Mouse (Mus musculus): Measurements from ENCODE around the gene Syt3.
A peak's percentile ranks its signal among the peaks of the same experiment; 100 is the strongest.

Gene Syt3

DNA sequence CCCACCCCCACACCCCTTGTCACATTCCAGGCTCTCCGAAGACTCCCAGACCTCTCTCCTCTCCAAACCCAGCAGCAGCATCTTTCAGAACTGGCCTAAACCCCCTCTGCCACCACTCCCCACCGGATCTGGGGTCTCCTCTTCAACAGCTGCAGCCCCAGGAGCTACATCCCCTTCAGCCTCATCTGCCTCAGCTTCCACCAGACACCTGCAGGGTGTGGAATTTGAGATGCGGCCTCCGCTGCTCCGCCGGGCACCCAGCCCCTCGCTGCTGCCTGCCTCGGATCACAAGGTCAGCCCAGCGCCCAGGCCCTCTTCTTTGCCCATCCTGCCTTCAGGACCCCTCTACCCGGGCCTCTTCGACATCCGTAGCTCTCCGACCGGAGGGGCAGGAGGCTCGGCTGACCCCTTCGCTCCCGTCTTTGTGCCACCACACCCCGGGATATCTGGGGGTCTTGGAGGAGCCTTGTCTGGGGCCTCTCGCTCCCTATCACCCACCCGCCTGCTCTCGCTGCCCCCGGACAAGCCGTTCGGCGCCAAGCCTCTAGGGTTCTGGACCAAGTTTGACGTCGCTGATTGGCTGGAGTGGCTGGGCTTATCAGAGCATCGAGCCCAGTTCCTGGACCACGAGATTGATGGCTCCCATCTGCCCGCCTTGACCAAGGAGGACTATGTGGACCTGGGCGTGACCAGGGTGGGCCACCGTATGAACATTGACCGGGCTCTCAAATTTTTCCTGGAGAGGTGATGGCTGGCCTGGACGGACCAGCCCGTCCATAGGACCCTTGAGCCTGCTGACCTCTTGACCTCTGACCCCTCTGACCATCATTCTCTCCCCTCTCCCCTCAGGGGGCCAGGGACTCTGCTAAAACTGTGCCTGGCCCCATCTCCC, 27.1 kb upstream of the Syt3 start:
- DNase-seq (ENCODE audit: low read depth in 1 of 2, low spot score in 2 of 2), result no peak

DNA sequence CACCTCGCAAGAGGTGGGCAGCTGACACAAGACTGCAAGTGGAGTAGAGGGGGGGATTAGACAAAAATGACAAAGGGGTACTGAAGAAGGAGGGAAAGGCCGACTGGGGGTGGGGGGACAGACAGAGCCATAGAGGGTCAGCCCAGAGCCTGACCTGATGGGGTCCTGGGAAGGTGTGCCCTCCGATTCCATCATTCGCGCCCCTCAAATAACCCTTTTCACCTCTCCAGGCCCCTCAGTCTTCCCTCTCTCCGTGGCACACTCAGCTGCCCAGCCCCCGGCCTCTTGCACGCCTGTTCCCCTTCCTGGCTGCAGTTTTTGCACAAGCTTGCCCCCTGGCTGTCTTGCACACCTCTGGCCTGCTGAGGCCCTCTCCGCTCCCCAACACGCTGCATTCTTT, 26.4 kb upstream of the Syt3 start:
- DNase-seq (ENCODE audit: low read depth in 1 of 2, low spot score in 2 of 2), result no peak

DNA sequence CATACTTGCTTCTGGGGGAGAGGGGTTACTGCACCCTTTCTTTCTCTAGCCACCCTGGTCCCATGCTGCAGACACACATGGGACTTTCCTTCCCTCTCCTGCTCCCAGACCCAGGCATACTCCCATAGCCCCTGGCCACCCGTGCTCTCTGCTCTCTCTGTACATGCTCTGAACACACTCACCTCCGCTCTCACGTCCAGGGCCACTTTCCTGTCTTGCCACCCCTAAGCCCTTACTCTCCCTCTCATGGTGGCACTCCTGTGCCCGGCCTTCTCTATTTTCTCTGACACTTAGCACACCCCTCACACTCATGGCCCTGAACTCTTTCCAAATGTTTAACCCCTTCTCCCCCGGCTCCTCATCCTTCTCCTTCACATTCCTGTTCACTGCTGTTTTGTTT, 25.9 kb upstream of the Syt3 start:
- DNase-seq (ENCODE audit: low read depth in 1 of 2, low spot score in 2 of 2), result no peak

DNA sequence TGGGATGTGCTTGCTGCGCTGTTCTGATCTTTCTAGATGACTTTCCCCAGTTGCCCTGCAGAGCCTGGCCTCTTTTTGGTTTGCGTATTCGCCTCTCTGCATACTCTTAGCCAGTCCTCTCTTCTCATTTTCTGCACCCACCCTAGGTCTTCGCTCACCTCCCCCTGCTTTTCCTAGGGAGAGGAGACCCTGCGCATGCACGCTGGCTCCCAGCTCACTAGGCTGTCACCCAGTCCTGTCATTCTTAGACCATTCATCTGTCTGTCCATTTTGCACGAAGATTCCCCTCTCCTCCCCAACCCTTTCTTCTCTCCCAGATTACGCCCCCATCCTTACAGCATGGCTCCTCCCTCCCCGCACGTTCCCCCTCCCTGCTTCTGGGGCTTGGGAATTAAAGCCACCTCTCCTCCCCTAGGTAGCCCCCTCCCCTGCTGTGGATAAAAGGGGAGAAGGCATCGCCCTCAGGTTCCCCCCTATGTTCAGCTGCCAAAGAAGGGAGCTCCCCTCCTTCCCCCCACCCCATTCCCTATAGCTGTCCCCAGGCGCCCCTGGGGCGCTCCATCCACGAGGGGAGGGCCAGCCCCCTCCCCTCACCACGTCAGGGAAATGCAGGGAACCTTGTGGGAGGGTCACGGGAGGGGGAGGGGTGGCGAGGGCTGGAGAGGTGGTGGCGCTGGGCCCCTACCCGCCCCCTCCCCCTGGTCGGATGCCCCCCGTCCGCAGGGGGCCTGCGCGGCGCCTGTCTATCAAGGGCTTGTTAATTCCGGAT, 24.8 kb upstream of the Syt3 start:
- DNase-seq (ENCODE audit: low read depth in 1 of 2, low spot score in 2 of 2), result no peak

DNA sequence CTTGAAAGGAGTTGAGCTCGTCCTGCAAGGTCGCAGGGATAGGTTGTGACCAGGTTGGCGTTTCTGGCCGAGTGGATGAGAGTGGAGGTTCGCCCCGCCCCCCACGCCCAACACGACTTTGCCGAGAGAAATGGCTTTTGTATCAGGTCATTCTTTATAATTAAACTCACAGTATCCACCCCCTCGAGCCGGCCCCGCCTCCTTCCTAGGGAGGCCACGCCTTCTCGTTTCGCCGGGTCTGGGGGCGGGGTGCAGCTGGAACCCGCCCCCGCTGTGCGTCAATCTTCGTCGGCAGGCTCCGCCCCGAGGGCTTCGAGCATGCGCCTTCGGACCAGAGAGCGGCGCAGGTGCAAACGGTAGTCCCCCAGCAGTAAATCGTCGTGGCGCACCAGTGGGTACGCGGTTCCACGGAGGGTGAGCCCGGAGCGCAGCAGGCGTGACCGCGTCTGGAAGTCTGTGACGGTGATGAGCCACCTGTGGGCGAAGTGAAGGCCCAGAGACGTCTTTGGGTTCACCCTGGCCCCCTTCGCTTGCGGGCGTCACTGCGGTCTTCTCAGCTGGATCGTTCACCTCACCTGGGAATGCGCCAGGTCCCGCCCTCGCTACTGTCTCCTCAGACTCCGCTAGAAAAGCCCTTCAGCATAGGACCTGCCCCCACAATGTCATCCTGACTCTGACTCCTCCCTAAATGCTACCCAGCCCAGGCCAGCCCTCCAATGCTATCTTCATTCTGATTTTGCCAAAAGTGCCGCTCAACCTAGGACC, 23.8 kb upstream of the Syt3 start:
- peak; percentile 56 to 87 for DNase-seq (ENCODE audit: low read depth in 1 of 2, low spot score in 2 of 2)

- no peak for DNase-seq (ENCODE audit: low read depth in 1 of 2, low spot score in 2 of 2)
Measured at GRCm38 (mm10) chr7:44360792-44361301, 23.1 kb upstream of the Syt3 start.

DNA sequence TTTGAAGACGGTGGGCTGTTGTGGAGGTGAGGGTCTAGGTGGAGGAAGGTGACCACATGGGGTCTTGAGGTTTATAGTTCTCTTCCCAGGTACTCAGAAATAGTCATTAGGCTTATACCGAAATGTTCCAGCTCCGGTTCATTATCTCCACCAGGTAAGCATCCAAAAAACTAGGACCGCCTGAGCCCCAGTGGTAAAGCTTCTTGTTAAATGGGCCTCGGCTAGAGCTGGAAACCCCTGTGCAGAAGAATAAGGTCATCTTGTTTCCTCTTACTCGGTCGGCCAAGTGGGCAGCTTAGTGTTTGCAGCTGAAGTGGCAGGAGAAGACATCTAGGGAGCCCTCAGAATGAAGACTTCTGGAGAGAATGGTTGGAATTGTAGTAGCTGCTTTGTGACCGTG, 11.2 kb upstream of the Syt3 start:
- no peak for DNase-seq (ENCODE audit: low read depth in 1 of 2, low spot score in 2 of 2)

DNA sequence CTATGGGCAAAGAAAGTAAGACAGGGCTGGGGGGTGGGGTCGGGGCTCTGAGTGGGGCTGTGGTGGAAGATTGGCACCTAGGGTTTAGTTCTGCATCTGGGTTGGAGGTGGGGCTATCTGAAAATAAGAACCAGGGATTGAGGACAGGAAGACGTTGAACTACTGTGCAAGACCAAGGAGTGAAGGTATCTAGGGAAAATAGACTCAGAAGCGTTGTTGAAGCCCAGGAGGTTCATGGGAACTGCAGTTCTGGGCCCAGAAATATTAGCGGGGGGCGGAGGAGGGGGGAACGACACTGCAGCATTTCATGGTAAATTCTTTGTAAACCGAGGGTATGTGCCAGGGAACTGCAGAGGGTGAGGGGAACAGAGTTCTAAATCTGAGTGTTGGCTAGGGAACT, 10.4 kb upstream of the Syt3 start:
- DNase-seq (ENCODE audit: low read depth in 1 of 2, low spot score in 2 of 2), result no peak

- peak; percentile 62 to 70 for DNase-seq (ENCODE audit: low read depth in 1 of 2, low spot score in 2 of 2)
Measured at GRCm38 (mm10) chr7:44373889-44374652, 9.8 kb upstream of the Syt3 start.

- DNase-seq (ENCODE audit: low read depth in 1 of 2, low spot score in 2 of 2), result no peak
Measured at GRCm38 (mm10) chr7:44374756-44375155, 9.1 kb upstream of the Syt3 start.

GRCm38 (mm10) chr7:44375207-44375606, 8.7 kb upstream of the Syt3 start:
- no peak for DNase-seq (ENCODE audit: low read depth in 1 of 2, low spot score in 2 of 2)

GRCm38 (mm10) chr7:44375793-44376192, 8.1 kb upstream of the Syt3 start:
- no peak for DNase-seq (ENCODE audit: low read depth in 1 of 2, low spot score in 2 of 2)

DNA sequence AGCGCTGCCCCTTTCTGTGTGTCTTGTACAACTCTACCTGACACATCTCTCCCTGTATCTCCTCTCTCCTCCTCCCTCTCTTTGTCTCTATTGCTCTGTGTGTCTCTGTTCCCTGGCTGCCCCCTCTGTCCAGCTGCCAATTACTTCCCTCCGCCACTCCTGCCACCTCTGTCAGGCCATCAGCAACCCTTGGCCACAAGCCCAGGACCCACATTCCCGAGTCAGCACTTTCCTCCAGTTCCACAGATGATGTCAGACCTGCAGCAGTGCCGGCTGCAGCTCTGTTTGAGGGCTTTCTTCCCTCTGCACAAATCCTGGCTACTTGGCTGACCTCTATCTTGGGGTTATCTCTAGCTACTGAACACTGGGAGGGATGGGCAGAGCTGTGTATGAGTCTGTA, 5.6 kb upstream of the Syt3 start:
- DNase-seq (ENCODE audit: low read depth in 1 of 2, low spot score in 2 of 2), result no peak

DNA sequence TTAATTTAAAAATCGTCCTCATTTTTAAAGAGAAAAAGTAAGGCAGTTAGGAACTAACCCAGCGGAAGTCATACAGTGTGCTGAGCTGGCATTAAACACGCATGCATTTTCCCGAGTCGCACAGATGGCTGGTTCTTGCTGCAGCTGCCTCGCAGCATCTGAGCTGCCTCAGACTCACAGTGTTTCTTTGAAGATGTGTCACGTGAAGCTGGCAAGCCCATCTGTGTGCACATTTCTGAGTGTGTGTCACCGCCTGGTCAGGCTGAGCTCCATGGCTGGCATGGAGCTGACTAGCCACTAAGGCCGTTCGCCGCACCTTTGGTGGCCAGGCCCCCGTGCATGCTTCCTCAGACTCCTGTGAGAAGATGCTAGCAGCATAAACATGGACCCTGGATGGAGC, 1.4 kb upstream of the Syt3 start:
- DNase-seq (ENCODE audit: low read depth in 1 of 2, low spot score in 2 of 2), result no peak

GRCm38 (mm10) chr7:44384716-44385059, 786 bp downstream of the Syt3 start:
- no peak for DNase-seq (ENCODE audit: low read depth in 1 of 2, low spot score in 2 of 2)

DNA sequence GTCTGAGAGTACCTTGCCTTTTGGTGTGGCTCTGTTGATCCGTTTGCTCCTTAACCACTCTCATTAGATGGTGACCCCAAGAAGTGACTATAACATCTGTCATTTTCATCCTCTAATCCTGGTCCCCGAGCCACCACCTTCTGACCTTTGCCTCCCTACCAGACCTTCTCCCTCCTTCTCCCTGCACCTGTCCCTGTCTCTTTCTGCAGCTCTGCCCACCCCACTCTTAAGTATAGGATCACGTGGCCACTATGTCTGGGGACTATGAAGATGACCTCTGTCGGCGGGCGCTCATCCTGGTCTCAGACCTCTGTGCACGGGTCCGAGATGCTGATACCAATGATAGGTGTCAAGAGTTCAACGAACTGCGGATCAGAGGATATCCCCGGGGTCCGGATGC, 1.8 kb downstream of the Syt3 start, which contains the start of gene 1700008O03Rik:
TSS of gene 1700008O03Rik (minus strand) at position 101 of the 400 bp plus-strand sequence.
- DNase-seq (ENCODE audit: low read depth in 1 of 2, low spot score in 2 of 2), result no peak

DNA sequence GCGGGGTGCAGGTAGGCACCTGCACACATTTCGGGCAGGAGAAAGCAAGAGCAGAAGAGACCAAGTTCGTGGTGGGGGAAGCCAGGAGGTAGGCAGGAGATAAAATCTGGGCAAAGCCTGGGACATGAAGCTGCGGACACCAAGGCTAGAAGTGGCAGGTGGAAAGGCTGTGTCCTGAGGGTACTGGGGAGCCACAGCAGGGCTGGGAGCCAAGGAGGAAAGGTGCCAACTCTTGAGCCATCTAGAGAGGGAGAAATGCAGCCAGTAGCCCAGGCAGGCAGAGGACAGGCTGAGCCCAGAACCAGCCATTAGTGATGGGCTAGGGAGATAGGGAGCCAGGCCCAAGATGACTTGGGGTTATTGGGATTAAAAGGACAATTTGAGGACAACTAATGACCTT, 7.9 kb downstream of the Syt3 start:
- DNase-seq (ENCODE audit: low read depth in 1 of 2, low spot score in 2 of 2), result no peak

DNA sequence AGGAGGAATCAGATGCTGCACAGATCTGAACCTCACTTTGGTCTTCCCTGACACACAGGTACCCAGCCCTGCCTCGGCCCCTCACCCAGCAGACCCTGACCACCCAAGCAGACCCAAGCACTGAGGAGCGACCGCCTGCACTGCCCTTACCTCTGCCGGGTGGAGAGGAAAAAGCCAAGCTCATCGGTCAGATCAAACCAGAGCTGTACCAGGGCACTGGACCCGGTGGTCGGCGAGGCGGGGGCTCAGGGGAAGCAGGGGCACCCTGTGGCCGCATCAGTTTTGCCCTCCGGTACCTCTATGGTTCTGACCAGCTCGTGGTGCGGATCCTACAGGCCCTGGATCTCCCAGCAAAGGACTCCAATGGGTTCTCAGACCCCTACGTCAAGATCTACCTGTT, 8.4 kb downstream of the Syt3 start:
- no peak for DNase-seq (ENCODE audit: low read depth in 1 of 2, low spot score in 2 of 2)

DNA sequence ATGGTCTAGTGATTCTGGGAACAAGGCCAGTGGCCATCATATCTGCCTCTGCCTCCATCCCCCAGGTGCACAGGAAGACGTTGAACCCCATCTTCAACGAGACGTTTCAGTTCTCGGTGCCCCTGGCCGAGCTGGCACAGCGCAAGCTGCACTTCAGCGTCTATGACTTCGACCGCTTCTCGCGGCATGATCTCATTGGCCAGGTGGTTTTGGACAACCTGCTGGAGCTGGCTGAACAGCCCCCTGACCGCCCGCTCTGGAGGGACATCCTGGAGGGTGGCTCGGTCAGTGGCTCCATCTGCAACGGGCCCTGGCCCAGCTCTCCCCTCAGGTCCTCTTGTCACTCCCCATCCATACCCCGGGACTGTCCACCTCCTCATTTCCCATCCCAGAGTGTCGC, 9.4 kb downstream of the Syt3 start:
- no peak for DNase-seq (ENCODE audit: low read depth in 1 of 2, low spot score in 2 of 2)

GRCm38 (mm10) chr7:44398570-44398969, 14.7 kb downstream of the Syt3 start:
- peak in 1 of 2 experiments; percentile 45 for DNase-seq (ENCODE audit: low read depth in 1 of 2, low spot score in 2 of 2)

DNA sequence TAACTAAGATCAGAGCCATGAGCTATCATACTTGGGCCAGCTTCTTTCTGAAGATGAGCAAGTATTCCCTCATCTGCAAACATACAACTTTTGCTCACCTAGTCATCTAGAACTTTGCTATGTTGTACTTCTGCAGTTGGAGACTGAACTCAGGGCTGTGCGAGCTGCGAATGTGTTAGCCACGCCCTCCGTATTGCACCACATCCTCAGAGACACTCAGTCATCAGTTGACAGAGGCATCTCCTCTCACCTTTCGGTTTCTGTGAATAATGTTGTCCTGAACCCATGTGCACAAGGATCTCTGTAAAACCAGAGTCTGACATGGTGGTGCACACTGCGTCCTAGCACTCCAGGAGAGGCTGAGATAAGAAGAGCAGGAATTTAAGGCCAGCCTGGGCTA, 17.8 kb downstream of the Syt3 start:
- DNase-seq (ENCODE audit: low read depth in 1 of 2, low spot score in 2 of 2), result peak in 1 of 2 experiments; percentile 17

Data from monocyte, adult 2 months (primary cell).